Mouse (Mus musculus): Measurements from ENCODE around the gene Il1rl1.

GRCm38 (mm10) chr1:40473640-40474039 lies 44.3 kb downstream of the Il1rl1 start:
- no peak for TF ChIP-seq CTCF (IDR thresholded peaks at IDR 0.05; ENCODE audit: borderline replicate concordance, insufficient read depth, low read length)
- no peak for TF ChIP-seq POLR2A (IDR thresholded peaks at IDR 0.05; ENCODE audit: low read depth, low read length)

Data from embryonic fibroblast, embryonic 13.5 days (primary cell).